Mouse (Mus musculus) cerebellum, postnatal 36 days (tissue): ENCODE measurements around the gene Usp22.
"Not testable (repeated sequence)": the region's sequence is repeated elsewhere in the genome, so short reads cannot be mapped to it uniquely, and the experiment has no call there.

ENCODE experiments used
- DNase-seq, 2 experiments: peaks; one replicate each; pipeline ENCODE4 v3.0.0; 2021 to 2022; ENCODE audit warnings: mixed read lengths in 2 of 2

Gene Usp22

DNA sequence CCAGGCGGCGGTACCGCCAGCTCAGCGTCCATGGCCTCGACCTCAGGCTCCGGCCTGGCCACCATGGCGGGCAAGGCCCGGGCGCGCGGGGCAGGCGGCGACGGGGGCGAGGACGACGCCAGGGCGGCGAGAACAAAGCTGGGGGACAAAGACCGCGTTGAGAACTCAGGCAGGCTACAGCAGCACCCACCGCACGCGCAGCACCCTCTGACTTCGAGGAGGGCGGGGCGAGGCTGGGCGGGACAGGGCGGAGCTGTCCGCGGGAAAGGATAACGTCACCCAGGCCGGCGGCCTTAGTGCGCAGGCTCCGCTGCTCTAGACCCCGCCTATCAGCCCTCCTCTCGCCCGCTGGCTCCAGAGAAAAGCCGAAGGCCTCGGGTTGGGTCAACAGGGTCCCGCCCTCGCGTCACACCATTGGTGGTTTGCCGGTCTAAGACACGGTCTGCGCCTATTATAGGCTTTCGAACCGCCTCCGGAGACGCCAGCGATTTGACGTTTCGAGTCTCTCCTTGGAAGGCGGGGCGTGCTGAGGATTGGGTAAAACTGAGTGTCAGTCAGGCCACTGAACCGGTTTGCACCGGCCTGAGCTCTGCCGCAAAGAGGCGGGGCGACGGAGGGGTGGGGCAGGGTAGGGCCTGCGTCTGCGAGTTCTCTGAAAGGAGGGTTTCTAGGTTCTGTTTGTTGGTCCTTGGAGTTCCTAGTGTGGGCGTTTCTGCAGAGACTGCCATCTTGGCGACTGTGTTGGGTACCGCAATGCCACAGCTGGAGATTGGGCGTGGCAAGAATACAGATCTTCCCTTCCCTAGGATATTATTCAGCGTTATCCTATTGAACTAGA lies at the start of gene Usp22:
TSS of gene Usp22 (minus strand) at position 235 of the 838 bp plus-strand sequence.
- peak; percentile 98 to 99 for DNase-seq

DNA sequence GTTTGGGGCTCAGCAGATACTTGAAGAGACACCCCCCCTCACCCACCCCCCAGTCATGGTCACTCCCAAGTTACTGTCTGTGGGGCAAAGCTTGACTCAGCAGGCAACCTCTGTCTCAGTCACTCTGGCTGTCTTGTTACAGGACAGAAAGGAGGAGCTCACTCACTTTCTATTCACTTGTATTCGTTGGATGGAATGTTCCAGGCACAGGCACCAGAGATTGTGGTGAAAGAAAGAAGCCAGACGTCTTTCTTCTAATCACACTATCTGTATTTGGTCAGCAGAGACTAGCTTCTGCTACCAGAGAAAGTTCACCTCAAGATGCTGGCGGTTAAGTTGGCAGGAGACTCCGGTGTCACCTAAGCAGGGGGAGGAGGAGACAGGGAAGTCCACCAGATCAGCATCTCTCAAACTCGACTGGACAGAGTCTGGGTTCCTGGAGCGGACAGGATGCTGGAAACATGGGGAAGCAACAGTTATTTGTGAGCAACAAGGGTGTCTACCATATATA lies 49.4 kb upstream of the Usp22 start:
- DNase-seq = no peak

DNA sequence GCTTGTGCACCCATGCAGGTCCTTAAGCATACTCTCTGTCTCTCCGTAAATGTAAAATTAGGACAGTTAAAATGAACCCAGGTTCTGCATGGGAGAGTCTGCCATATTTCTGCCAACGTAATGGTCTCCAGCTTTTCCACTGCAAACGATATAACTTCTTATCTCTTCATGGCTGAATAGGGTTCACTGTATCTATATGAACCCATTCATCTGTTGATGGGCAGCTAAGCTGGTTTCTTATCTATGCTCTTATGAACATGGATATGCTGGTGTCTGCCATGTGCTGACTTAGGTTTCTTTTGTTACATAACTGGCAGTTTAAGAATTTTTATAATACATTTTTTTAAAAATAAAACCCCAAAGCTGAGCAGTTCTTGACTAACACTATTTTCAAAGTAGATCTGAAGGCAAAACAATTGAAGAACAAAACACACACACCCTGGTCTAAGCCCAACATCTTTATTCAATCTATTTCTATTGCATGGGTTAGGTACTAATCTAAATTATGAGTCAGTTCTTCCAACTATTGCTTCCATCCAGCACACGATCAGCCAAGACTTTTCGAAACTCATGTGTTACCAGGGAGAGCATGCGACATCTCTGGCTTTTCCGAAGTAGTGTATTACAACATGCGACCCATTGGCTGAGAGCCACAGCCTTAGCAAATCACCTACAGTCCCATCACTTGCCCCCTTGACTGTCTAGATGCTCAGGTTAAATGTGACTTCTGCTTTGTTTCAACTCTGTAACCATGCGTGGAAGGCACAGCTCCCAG lies 48.3 kb upstream of the Usp22 start:
- no peak for DNase-seq

DNA sequence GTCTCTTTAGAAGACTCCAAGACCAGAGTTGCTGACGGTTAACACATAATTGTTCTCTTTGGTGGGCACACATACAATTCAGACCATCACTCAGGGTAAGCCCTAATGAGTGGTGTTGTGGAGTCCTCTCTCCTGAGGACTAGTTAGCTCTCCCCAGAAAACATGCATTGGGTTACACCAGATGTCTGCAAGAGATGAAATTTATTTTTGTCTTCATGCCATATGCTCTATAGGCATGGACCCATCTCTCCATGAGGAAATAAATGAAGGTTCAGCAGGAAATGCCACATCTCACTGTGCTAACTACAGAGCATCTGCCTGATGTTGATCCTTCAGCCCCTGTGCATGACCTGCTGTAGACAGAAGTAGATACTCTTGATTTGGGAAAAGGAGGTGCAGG lies 47.2 kb upstream of the Usp22 start:
- DNase-seq = no peak

DNA sequence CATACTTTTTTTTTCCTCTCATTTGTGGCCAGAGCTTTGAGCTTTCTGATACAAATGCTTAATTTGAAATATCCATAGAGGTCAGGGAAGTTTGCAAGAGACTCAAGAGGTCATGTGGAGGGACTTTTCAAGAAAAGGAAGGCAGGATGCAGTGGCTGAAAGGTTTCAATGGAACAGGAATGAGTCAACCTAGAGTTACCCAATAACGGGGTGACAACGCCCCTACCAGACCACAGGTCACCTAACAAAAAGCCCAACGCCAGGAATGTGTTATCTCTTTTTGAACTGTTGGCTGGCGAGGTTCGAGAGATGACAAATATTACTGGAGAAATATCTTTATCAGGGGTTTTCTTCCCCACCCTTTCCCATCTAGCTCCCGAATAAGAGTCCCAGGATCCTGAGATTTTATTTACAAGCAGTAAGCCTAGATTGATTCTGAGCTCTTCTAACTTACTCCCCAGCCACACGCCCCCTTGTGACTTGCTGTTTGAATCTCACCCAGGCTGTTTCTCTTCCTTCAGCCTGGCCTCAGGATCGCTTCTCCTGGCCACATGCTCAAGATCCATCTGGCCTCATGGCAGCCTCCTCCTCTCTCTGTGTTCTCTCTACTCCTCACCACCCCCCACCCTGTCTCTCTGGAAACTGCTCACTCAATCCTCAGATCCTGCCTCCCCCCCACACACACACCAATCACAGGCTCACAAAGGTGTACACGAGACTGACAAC lies 45.5 kb upstream of the Usp22 start:
- DNase-seq = peak; percentile 26 to 55

DNA sequence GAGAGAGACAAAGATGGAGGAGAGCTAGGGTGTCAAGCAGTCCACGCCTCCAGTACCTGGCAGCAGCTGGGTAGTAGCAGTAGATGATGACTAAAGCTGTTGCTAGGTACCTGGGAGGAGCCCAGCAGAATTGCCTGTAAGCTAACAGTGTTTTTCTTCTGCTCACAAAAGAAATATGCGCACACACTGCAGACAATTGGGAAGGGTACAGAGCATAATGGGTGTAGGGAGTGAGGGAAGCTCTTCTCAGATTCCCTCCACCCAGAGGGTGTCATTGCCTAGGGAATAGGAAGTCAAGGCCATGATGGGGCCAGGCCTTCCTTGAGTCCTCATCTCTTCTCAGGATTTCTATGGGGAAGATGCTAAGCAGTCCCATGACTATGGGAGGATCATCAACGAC lies 41.1 kb upstream of the Usp22 start:
- no peak for DNase-seq

DNA sequence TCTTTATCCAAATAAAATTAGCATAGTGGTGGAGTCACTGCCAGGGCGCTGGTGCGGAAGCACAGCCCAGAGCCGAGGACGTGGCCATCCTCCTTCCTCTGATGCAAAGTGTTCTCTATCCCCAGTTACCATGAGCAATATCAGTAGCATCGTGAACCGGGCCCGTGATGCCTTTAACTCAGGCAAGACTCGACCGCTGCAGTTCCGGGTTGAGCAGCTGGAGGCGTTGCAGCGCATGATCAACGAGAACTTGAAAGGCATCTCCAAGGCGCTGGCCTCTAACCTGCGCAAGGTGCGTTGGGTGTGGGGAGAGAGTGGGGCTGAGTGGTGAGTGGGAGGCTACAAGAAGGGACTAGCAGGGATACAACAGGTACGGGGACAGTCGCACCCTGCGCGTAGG lies 37.2 kb upstream of the Usp22 start:
- DNase-seq = peak in 1 of 2 experiments; percentile 38

DNA sequence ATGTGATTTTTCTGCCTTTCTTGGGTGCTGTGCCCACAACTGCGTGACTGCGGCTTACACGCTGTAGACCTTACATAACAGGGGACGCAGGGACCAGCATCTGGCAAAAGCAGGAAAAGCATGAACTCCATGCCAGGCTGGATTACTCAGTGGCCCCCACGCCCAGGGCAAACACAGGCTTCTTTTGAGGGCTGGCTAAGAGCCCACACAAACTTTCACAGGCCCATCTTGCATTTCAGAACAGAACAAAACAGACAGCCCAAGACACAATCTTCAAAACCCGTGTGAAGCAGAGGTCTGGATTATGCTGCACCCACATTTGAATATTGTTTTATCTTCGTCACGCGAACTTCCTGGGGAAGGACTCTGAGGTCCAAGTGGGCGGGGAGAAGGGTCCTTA lies 33.5 kb upstream of the Usp22 start:
- DNase-seq = no peak

DNA sequence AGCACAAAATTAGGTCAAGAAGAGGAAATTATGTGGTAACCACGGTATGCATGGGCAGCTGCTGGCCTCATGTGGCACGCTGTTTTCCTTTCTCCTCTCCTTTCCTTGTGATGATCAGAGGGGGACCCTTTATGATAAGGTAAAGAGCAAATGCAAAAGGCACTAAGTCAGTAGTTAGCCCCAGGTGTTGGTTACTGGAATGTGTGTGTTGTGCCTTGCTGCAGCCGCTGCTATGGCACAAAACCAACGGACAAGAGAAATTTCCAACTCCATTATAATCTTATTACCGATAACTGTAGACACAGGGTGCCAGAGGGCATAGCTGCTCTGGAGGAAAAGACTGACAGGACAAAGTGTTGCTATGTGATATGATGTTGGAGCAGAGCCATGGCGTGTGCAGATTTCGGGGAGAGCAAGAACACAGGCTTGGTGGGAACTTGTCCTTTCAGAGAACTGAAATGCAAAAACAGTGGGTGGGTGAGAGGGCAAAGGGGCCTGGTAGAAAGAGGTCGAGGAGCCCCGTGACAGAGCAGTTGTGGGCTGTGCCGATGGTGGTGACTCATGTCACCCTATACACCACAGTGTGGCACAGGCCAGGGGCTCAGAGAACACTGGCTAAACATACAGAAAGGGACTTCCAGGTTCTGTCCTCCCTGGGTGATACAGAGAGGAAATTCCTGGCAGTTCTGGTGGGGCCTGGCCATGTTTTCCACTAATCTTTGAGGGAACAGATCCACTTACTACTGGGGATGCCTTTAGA lies 32.8 kb upstream of the Usp22 start, which contains the start of gene Aldh3a1:
TSS of gene Aldh3a1 (plus strand) at position 51 of the 760 bp plus-strand sequence.
- no peak for DNase-seq

DNA sequence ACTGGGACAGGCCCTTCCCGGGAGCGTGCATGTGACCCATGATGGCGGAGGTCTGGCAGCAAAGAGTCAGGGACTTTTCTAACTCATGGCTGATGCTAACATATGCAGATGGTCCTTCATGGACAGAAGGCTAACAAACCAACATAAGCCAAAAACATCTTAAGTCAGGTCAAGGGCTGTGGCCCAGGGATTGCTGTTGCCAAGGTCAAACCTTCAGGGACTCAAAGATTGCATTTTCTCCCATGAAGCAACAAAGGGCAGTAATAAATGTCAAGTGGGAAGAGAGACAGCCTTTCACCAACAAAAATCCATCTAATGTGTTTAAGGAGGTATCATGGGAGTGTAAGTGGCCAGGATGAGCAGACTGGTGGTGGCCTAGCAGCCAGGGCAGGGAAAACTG lies 31.3 kb upstream of the Usp22 start:
- no peak for DNase-seq

DNA sequence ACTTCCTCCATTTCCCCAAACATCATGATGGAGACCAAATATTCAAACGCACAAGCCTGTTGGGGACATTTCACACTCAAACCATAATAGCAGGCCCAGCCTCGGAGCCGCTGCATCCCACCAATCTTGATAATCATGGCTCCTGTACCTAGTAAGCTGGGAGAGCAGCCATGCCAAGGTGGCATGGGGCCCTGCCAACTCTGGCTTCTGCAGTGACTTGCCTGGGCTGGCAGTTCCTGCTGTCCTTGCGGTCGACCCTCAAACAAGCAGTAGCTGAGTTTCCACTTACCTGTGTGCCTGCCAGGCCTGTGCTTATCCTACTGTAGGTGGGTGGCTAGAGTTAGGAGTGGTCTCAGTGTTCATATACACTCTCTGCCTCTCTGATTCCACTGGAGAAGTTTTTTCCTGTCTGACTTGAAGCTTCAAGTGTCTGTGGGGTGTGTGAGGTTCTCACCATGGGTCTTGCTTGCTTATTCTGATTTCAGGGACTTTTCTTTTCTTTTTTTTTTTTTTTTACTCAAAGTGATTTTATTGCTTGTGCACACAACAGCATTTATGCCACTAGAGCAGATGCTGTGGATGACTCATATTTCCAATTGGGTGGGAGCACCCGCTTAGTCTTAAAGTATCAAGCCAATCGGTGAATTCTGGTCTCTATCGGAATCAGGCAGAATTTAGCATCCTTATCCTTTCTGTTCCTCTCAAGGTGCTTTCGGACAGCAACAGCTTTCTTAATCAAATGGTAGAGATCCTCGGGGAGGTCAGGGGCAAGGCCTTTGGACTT lies 30.5 kb upstream of the Usp22 start:
- DNase-seq = peak; percentile 32 to 54

DNA sequence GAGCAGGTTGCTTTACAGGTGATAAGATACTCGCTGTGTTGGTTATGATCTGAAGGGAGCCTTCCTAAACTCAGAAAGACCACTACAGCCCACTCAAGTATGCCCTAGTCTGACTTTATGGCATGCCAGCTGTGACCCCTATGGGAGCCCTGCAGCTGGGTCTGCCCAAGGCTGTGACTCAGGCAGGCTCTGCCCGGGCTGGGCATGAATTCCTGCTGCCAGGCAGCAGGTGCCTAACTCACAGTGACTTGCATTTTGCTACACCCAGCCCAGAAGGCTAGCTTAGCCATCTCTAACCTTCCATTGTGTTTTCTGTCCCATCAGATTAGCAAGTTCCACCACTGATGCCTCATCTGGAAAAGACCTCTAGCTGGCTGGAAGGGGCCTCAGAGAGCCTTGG lies 28.0 kb upstream of the Usp22 start:
- DNase-seq = no peak

DNA sequence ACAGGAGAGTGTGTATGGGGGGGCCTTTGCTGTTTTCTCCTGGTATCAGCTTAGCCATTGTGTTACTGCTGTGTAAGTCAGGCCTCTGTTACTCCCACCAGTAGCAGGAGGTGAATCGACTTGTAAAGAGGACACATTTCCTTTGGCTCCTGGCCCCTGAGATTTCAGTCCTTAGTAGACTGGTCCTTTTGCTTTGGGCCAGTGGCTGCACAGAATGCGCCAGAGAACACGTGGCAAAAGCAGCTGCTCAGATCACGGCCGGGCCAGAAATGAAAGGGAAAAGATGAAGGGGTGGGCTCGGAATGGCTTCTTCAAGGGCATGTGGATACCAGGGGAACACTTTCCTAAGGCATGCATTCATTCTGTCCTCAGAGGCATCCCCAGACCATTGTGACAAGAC lies 27.3 kb upstream of the Usp22 start:
- no peak for DNase-seq

DNA sequence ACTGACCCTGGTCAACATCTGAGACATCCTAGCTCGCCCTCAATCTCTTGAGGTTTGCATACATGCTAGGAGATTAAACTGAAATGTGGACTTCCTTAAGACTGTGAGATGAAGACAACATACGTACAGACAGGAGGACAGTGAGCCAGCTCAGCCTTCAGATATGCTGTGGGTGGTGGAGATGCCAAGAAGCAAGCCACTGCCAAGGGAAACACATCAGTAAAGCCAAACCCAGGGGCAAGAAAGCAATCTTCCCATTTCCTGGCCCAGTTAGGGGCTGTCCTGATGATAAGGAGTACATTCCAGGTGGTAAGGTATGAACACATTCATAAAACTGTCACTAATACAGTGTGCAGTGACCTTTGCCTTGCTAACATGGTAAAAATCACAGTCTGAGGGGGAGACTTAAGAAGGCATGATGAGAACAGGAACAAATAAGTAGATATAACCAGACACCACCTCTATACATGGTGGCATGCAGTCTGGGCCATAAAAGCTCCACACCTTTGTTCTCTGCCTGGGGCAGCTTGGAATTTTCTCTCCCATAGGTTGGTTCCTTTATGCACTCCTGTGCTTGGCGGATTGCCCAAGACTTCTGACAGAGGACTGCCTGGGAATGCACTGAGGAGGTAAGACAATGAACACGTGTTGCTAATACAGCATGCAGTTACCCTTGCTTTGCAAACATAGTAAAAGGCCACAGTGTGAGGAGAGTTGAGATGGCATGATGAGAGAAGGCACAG lies 24.9 kb upstream of the Usp22 start:
- DNase-seq = no peak

DNA sequence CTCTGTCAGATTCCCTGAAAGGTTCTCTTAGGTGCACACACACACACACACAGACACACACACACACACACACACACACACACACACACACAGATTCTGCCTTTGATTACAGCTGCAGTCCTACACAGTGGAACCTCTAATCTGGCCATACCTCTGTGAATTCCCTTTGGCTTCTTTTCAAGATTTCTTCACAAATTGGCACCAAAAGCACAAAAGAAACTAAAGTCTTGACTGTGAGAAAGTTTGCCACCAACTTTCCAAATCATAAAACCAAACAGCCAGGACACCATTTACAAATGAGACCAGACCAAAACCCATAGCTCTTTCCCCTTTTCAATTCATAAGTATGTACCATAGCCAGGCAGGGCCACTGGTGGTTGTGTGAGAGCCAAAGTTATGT lies 23.1 kb upstream of the Usp22 start:
- DNase-seq = no peak

DNA sequence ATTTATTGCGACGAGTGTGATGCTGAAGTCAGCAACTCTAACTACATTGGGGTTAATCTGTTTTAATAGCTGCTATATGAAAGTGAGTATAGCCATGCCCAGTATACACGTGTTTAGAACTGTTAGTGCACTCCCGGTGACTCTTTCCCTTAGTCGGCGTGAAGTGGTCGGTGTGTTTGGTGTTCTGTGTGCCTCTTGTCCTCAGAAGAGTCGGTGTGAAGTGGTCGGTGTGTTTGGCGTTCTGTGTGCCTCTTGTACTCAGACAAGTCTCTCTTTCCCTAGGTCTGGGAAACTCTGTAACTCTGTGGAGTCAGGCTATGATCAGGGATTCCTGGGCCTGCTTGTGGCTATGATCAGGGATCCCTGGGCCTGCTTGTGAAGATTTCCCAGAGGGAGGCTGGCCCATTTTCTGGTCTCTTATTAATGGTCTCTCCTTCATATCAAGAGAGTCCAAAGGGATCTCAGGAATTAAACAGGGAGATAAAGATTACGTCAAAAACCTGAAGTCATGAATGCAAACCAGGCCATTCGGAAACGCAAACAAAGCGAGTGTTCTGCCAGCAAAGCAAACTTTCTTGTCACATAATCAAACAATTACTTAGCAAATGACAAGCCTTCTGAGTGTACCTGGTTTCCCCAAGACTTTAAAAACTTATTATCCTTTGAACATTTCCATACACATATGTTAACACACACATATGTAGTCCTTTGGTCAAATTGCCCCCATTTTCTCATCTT lies 21.9 kb upstream of the Usp22 start:
- no peak for DNase-seq

DNA sequence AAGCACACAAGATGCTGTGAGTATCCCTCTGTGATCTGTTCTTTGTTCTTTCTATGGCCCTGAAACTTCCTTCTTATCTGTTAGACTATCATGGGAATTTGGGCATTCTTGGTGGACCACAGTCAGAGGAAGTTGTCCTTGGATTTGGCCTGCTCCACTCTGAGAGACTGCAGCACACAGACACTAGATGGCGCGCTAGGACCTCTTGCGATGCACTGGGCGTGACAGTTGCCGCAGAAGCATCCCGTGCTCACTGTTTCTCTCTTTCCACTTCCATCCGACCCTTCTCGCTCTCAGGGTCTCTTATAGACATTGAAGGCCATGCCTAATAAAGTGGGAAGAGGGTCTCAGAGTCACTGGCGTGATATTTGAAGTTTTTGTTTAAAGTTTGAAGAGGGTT lies 18.5 kb upstream of the Usp22 start:
- DNase-seq = peak; percentile 88 to 91

DNA sequence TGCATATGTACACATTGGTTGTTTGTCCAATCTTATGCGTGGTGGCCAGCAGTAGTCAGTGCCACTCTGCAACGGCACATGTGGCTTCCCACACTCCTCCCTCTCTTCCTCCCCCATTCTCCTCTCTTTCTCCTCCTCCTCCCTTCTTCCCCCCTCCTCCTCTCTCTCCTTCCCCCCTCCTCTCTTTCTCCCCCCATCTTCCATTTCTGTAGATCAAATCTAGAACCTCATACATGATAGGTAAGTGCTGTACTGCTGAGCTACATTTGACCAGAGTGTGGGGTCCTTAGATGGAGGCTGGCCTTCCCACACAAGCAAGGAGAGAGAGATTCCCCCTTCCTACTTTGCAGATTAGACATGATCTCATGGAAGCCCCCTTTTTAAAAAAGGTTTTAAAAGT lies 17.9 kb upstream of the Usp22 start:
- no peak for DNase-seq

DNA sequence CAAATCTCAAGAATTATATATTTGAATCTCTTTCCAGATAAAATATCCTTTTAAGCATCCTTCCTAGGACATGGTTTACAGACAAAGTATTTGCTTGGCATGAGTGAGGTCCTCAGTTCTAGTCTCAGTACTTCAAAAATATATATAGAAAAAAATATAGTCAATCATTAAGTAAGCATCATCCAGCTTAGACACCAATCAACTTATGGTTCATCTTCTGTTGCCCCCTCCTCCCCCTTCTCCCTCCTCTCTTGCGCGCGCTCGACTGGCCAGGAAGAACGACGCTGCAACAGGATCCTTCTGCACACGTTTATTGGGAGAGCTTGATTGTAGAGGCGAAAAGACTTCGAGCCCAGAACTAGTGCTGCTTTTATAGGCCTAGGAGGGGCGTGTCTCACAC lies 17.3 kb upstream of the Usp22 start:
- not testable (repeated sequence) for DNase-seq

DNA sequence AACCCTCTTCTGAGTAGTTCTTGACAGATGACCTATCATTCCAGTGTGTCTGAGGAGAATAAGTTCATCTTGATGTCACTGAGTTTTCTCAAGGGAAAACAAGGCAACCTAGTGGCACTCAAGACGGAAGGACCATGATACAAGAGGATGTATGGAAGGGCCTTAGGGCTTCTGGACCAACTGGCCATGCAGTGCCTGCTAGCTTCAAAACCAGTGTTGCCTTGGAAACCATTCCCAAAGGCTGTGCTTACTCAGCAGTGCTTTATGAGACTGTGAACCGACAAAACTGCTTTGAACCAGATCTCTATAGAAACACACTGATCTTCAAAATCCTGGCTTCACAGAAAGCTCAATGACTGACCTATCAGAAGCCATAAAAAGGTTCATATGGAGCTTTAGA lies 15.9 kb upstream of the Usp22 start:
- no peak for DNase-seq
